Mouse (Mus musculus) gastrocnemius, postnatal 25 days (tissue): Measurements from ENCODE around the gene Nfam1. TPM values are rescaled to one million over a fixed set of nuclear protein-coding genes. Genes with fewer than 3 reads are reported as not detected.

Source experiments
- DNase-seq: peaks from one replicate; pipeline ENCODE4 v3.0.0; 2022
- total RNA-seq, 2 experiments: library from RNA; stranded (reverse); gene quantifications; 1 replicate in 1 of 2; 2 replicates in 1 of 2; pipeline ENCODE4 v1.2.3; 2021

Gene Nfam1
- total RNA-seq, 2 experiments from 2014 or later, result 0.69 to 1.3 TPM

GRCm38 (mm10) chr15:83038812-83039211 lies 5.7 kb upstream of the Nfam1 start:
- DNase-seq, result no peak

- DNase-seq, result peak; percentile 71
Measured at GRCm38 (mm10) chr15:83037755-83038483, 4.8 kb upstream of the Nfam1 start.

GRCm38 (mm10) chr15:83036900-83037519 lies 3.9 kb upstream of the Nfam1 start:
- no peak for DNase-seq

GRCm38 (mm10) chr15:83036089-83036488 lies 3.0 kb upstream of the Nfam1 start:
- no peak for DNase-seq

GRCm38 (mm10) chr15:83034275-83034977 lies 1.3 kb upstream of the Nfam1 start:
- DNase-seq, result no peak

GRCm38 (mm10) chr15:83030884-83031283 lies 2.2 kb downstream of the Nfam1 start:
- DNase-seq, result no peak

GRCm38 (mm10) chr15:83029725-83030718 lies 3.1 kb downstream of the Nfam1 start:
- DNase-seq, result no peak

GRCm38 (mm10) chr15:83026129-83026528 lies 7.0 kb downstream of the Nfam1 start:
- DNase-seq, result no peak

GRCm38 (mm10) chr15:83025041-83025760 lies 7.9 kb downstream of the Nfam1 start:
- DNase-seq, result no peak

GRCm38 (mm10) chr15:83022947-83023346 lies 10.2 kb downstream of the Nfam1 start:
- no peak for DNase-seq

GRCm38 (mm10) chr15:83010990-83011664 lies 22.0 kb downstream of the Nfam1 start:
- DNase-seq, result no peak

GRCm38 (mm10) chr15:83010423-83010822 lies 22.7 kb downstream of the Nfam1 start:
- no peak for DNase-seq

- DNase-seq, result peak; percentile 26
Measured at GRCm38 (mm10) chr15:83009532-83009931, 23.6 kb downstream of the Nfam1 start.

- no peak for DNase-seq
Measured at GRCm38 (mm10) chr15:83008761-83009423, 24.2 kb downstream of the Nfam1 start.

GRCm38 (mm10) chr15:83007346-83007920 lies 25.7 kb downstream of the Nfam1 start:
- no peak for DNase-seq

GRCm38 (mm10) chr15:83002665-83003548 lies 30.2 kb downstream of the Nfam1 start:
- DNase-seq, result no peak

- no peak for DNase-seq
Measured at GRCm38 (mm10) chr15:82998811-82999221, 34.3 kb downstream of the Nfam1 start.

- no peak for DNase-seq
Measured at GRCm38 (mm10) chr15:82996431-82996830, 36.7 kb downstream of the Nfam1 start.

- no peak for DNase-seq
Measured at GRCm38 (mm10) chr15:82995239-82995638, 37.9 kb downstream of the Nfam1 start.
